Mouse (Mus musculus) cortical plate, adult 2 months (tissue): Measurements from ENCODE around the gene Arpc2.

ENCODE experiments used
- CTCF ChIP-seq: fragments of 200-500 bp; IDR thresholded peaks from 2 replicates; pipeline ENCODE4 v1.5.1; 2011; ENCODE audit warnings: mild to moderate bottlenecking, control low read depth, low read length; ENCODE audit not compliant: insufficient read depth; ENCODE audit errors: extremely low read depth
- POLR2A ChIP-seq: fragments of 200-500 bp; IDR thresholded peaks from 2 replicates; pipeline ENCODE4 v1.6.1; 2011; ENCODE audit warnings: mild to moderate bottlenecking, low read length, control low read depth; ENCODE audit not compliant: insufficient read depth; ENCODE audit errors: extremely low read depth

- TF ChIP-seq CTCF (no peak), POLR2A (no peak)
These were observed 43.2 kb upstream of the Arpc2 start for GRCm38 (mm10) chr1:74192711-74193110.
